Mouse (Mus musculus) hindbrain, embryonic 11.5 days (tissue): ENCODE data around the gene Dyrk1a. TPM values are rescaled to one million over a fixed set of nuclear protein-coding genes. Genes with fewer than 3 reads are reported as not detected.

Experiments used
- ATAC-seq: fragments of 200-750 bp; cut with Nextera tagmentation; 2 replicates; pipeline ENCODE4 v1.8.0; 2017; ENCODE audit warnings: mild to moderate bottlenecking, moderate TSS enrichment, moderate library complexity; ENCODE audit not compliant: low FRiP score
- DNase-seq: peaks from one replicate; pipeline ENCODE4 v3.0.0-alpha.2; 2015; ENCODE audit warnings: low spot score
- H3K27ac ChIP-seq: fragments of 300-500 bp; sonication (generic); 2 replicates; pipeline ENCODE4 v1.5.1; 2014; ENCODE audit warnings: mild to moderate bottlenecking, low read depth, low read length
- H3K27me3 ChIP-seq: fragments of 300-500 bp; sonication (generic); 2 replicates; pipeline ENCODE4 v1.6.1; 2014; ENCODE audit warnings: mild to moderate bottlenecking, low read length, moderate library complexity, mixed read lengths; ENCODE audit not compliant: control insufficient read depth, insufficient read depth
- H3K36me3 ChIP-seq: fragments of 300-500 bp; sonication (generic); 2 replicates; pipeline ENCODE4 v1.6.1; 2014; ENCODE audit warnings: mild to moderate bottlenecking, low read length, moderate library complexity, mixed read lengths; ENCODE audit not compliant: control insufficient read depth, insufficient read depth
- H3K4me1 ChIP-seq: fragments of 300-500 bp; sonication (generic); replicated peaks from 2 replicates; pipeline ENCODE4 v1.6.1; 2014; ENCODE audit warnings: low read length, mixed read lengths; ENCODE audit not compliant: control insufficient read depth, insufficient read depth
- H3K4me2 ChIP-seq: fragments of 300-500 bp; sonication (generic); replicated peaks from 2 replicates; pipeline ENCODE4 v1.6.1; 2014; ENCODE audit warnings: mild to moderate bottlenecking, low read depth, low read length
- H3K4me3 ChIP-seq: fragments of 300-500 bp; sonication (generic); 2 replicates; pipeline ENCODE4 v1.5.1; 2014; ENCODE audit warnings: low read depth, low read length
- H3K9ac ChIP-seq: fragments of 300-500 bp; sonication (generic); 2 replicates; pipeline ENCODE4 v1.6.1; 2014; ENCODE audit warnings: low read depth, low read length
- H3K9me3 ChIP-seq: fragments of 300-500 bp; sonication (generic); 2 replicates; pipeline ENCODE4 v1.6.1; 2016; ENCODE audit warnings: low read length; ENCODE audit not compliant: control insufficient read depth
- WGBS: fragments of 180-500 bp; shearing (Covaris S2); extraction: QIAGEN DNeasy Blood & Tissue Kit; methylation state at CpG from one replicate; pipeline ENCODE4 v1.1.7; 2014; 5-methylcytosine and 5-hydroxymethylcytosine counted together
- polyA plus RNA-seq: library from polyadenylated mRNA; unstranded; fragments of >200 nt; fragmentation: Nextera tagmentation; extraction: Ambion mirVana; gene quantifications from 2 replicates; pipeline ENCODE4 v1.2.1, GENCODE M21; 2014

Gene Dyrk1a
- polyA plus RNA-seq, 1 experiment from 2014 or later: 17.5 TPM

DNA sequence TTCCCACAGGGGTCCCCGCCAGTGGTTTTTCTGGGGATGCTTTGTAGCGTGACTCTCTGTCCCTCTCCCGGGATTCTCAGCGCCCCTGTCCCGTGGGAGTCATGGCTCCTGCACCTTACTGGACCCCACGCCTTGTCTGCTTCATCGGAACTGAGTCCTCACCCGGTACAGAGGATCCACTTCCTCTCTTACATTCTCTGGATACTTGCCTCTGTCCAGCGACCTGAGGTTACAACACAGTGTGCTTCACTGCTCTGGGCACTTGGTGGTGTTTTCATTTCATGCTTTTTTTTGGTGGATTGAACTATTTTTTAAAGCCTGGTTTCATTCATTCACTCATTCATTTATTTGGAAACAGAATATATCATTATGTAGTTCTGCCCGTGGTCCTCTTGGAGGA, 20.0 kb upstream of the Dyrk1a start:
- H3K4me1 ChIP-seq: no peaks in the 10 kb centered on the region
- 75% methylated on average over 10 of the region's 10 CpGs for WGBS
- DNase-seq (no peak), ATAC-seq (no peak)
- H3K27me3 ChIP-seq: no peaks in the 10 kb centered on the region
- no peaks in the 10 kb centered on the region for H3K36me3 ChIP-seq
- H3K4me2 ChIP-seq: no peak overlapping the region
- no peak overlapping the region for H3K9ac ChIP-seq
- H3K9me3 ChIP-seq: no peaks in the 10 kb centered on the region
- no peak overlapping the region for H3K27ac ChIP-seq
- no peak overlapping the region for H3K4me3 ChIP-seq

- H3K27ac ChIP-seq: no peak overlapping the region
Measured at GRCm38 (mm10) chr16:94551934-94552333, 17.9 kb upstream of the Dyrk1a start.

GRCm38 (mm10) chr16:94555346-94555745, 14.5 kb upstream of the Dyrk1a start:
- H3K4me2 ChIP-seq: no peak overlapping the region
- no peaks in the 10 kb centered on the region for H3K27me3 ChIP-seq
- no peaks in the 10 kb centered on the region for H3K4me1 ChIP-seq
- 81% methylated on average over 7 of the region's 7 CpGs for WGBS
- H3K36me3 ChIP-seq: no peaks in the 10 kb centered on the region
- no peak overlapping the region for H3K27ac ChIP-seq
- no peak for DNase-seq
- H3K9ac ChIP-seq: no peak overlapping the region
- H3K9me3 ChIP-seq: no peaks in the 10 kb centered on the region
- ATAC-seq: no peak
- H3K4me3 ChIP-seq: no peak overlapping the region

More at GRCm38 (mm10) chr16:94551934-94552333, 17.9 kb upstream of the Dyrk1a start:
- Histone ChIP-seq H3K36me3 (no peaks in the 10 kb centered on the region), H3K4me1 (no peaks in the 10 kb centered on the region), H3K4me3 (no peak overlapping the region), H3K9ac (no peak overlapping the region), H3K9me3 (no peaks in the 10 kb centered on the region), H3K27me3 (no peaks in the 10 kb centered on the region), H3K4me2 (no peak overlapping the region)
- DNase-seq: no peak
- ATAC-seq: no peak

- no peaks in the 10 kb centered on the region for H3K4me1 ChIP-seq
- 78% methylated on average over 5 of the region's 5 CpGs for WGBS
- no peaks in the 10 kb centered on the region for H3K27me3 ChIP-seq
- H3K9ac ChIP-seq: no peak overlapping the region
- no peak for DNase-seq
- H3K4me2 ChIP-seq: no peak overlapping the region
- no peak overlapping the region for H3K4me3 ChIP-seq
- no peaks in the 10 kb centered on the region for H3K9me3 ChIP-seq
- no peak overlapping the region for H3K27ac ChIP-seq
- ATAC-seq: no peak
- H3K36me3 ChIP-seq: no peaks in the 10 kb centered on the region
Measured at GRCm38 (mm10) chr16:94556228-94556627, 13.6 kb upstream of the Dyrk1a start.

DNA sequence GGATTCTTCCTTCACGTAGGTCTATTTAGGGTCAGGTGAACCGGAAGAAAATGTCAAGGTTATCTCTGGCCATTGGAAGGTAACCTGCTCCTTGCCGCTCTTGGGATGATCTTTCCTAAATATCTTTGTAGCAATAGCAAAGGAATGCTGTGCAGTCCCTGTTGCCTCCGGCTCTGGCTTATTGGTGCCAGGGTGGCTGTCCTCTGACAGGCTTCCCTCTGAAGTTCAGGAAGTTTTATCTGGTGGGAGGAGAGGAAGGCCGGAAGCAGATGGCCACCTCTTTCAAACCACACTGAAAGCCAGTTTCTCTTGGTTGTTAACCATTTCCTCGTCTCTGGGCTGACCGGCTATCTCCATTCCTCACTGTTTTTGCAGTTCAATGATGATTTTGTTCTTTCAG, 10.5 kb upstream of the Dyrk1a start:
- H3K27me3 ChIP-seq: no peaks in the 10 kb centered on the region
- DNase-seq (no peak), ATAC-seq (no peak)
- 73% methylated on average over 7 of the region's 7 CpGs for WGBS
- H3K4me1 ChIP-seq: no peaks in the 10 kb centered on the region
- no peak overlapping the region for H3K27ac ChIP-seq
- no peak overlapping the region for H3K9ac ChIP-seq
- no peak overlapping the region for H3K4me3 ChIP-seq
- no peaks in the 10 kb centered on the region for H3K9me3 ChIP-seq
- H3K4me2 ChIP-seq: no peak overlapping the region
- no peaks in the 10 kb centered on the region for H3K36me3 ChIP-seq

- no peak for DNase-seq
- ATAC-seq: no peak
- 78% methylated on average over 7 of the region's 7 CpGs for WGBS
Measured at GRCm38 (mm10) chr16:94559782-94560181, 10.0 kb upstream of the Dyrk1a start.

DNA sequence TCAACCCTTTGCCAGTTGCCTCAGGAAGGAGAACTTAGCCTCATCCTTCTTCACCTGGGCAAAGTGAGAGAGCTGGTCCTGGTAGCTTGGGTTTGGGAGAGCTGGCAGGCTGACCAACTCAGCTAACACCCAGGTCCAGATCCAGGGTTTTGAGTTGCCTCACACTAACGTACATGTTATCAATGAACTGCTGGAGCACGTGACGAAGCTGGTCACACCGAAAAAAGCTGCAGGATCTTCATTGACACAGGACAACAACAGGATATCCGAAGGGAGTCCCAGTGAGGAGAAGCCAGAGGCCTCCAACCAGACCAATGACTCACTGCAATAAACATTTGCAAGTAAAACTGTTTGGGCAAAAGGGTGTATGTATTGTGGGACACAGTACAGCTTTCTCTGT, 9.2 kb upstream of the Dyrk1a start:
- Histone ChIP-seq H3K4me3 (no peak overlapping the region), H3K27me3 (no peaks in the 10 kb centered on the region), H3K9ac (no peak overlapping the region), H3K27ac (no peak overlapping the region), H3K9me3 (no peaks in the 10 kb centered on the region), H3K36me3 (no peaks in the 10 kb centered on the region), H3K4me2 (no peak overlapping the region), H3K4me1 (no peaks in the 10 kb centered on the region)
- no peak for DNase-seq
- no peak for ATAC-seq
- WGBS: 86% methylated on average over 5 of the region's 5 CpGs

More at GRCm38 (mm10) chr16:94559782-94560181, 10.0 kb upstream of the Dyrk1a start:
- no peak overlapping the region for H3K9ac ChIP-seq
- H3K4me2 ChIP-seq: no peak overlapping the region
- no peak overlapping the region for H3K4me3 ChIP-seq
- no peaks in the 10 kb centered on the region for H3K27me3 ChIP-seq
- H3K4me1 ChIP-seq: no peaks in the 10 kb centered on the region
- no peaks in the 10 kb centered on the region for H3K9me3 ChIP-seq
- no peaks in the 10 kb centered on the region for H3K36me3 ChIP-seq
- H3K27ac ChIP-seq: no peak overlapping the region

- H3K9ac ChIP-seq: no peak overlapping the region
- no peaks in the 10 kb centered on the region for H3K4me1 ChIP-seq
- no peak overlapping the region for H3K4me3 ChIP-seq
- ATAC-seq (no peak), DNase-seq (no peak)
- H3K4me2 ChIP-seq: no peak overlapping the region
- H3K27me3 ChIP-seq: no peaks in the 10 kb centered on the region
- no peaks in the 10 kb centered on the region for H3K36me3 ChIP-seq
- 80% methylated on average over 8 of the region's 8 CpGs for WGBS
- no peaks in the 10 kb centered on the region for H3K9me3 ChIP-seq
- no peak overlapping the region for H3K27ac ChIP-seq
Measured at GRCm38 (mm10) chr16:94566124-94566523, 3.7 kb upstream of the Dyrk1a start.

GRCm38 (mm10) chr16:94566834-94567585, 2.8 kb upstream of the Dyrk1a start:
- no peak overlapping the region for H3K27ac ChIP-seq
- no peaks in the 10 kb centered on the region for H3K36me3 ChIP-seq
- H3K4me3 ChIP-seq: no peak overlapping the region
- ATAC-seq (no peak), DNase-seq (no peak)
- H3K9ac ChIP-seq: no peak overlapping the region
- H3K9me3 ChIP-seq: no peaks in the 10 kb centered on the region
- peaks cover 2% of the 10 kb centered on the region; the same call in 1 of the 2 replicates for H3K4me1 ChIP-seq
- no peaks in the 10 kb centered on the region for H3K27me3 ChIP-seq
- WGBS: 85% methylated on average over 11 of the region's 11 CpGs
- no peak overlapping the region for H3K4me2 ChIP-seq
